Comparison of ENCODE assay signal across 8 mouse cellular contexts in genomic region chr5:33228428-33228827, GRCm38 (mm10). TPM values are rescaled to one million over a fixed set of nuclear protein-coding genes. Genes with fewer than 3 reads are reported as not detected.
DNase-seq lines count a peak whose midpoint lies in the region; ATAC-seq and TF ChIP-seq lines count a peak whose summit lies in the region.

No protein-coding gene starts in this region.

- ATAC-seq in forebrain, postnatal 0 days, result peak; percentile 27; the same call in 1 of the 2 replicates
- ATAC-seq in forebrain, embryonic 16.5 days, result no peak
- ATAC-seq in G1E (ENCODE audit: extremely low read depth, insufficient number of reproducible peaks, low FRiP score, poor library complexity, severe bottlenecking), result no peak
- no peak for ATAC-seq in intestine, embryonic 14.5 days (replicated peaks; ENCODE audit: low FRiP score, low TSS enrichment, low read depth)

- H3K36me3 ChIP-seq in forebrain, postnatal 0 days (ENCODE audit: insufficient read depth), result no peaks in the 10 kb centered on the region
- no peaks in the 10 kb centered on the region for H3K36me3 ChIP-seq in forebrain, embryonic 16.5 days (ENCODE audit: control insufficient read depth, insufficient read depth)
- no peaks in the 10 kb centered on the region for H3K36me3 ChIP-seq in G1E (replicated peaks)
- no peaks in the 10 kb centered on the region for H3K36me3 ChIP-seq in intestine, embryonic 14.5 days (ENCODE audit: control insufficient read depth, insufficient read depth, low read length)
- H3K36me3 ChIP-seq in forebrain, embryonic 10.5 days (replicated peaks), result no peaks in the 10 kb centered on the region

- DNase-seq in forebrain, postnatal 0 days, result no peak
- DNase-seq in G1E (ENCODE audit: low spot score), result no peak
- peak; percentile 62 to 78 for DNase-seq in frontal cortex, postnatal 36 days (ENCODE audit: low spot score in 2 of 2)
- no peak for DNase-seq in intestine, embryonic 14.5 days (ENCODE audit: low spot score)
- peak; percentile 19 for DNase-seq in lung, postnatal 36 days
- no peak for DNase-seq in c-Kit-positive CD71-positive TER-119-positive erythroid progenitor cells, embryonic 14.5 days (ENCODE audit: low spot score)
- no peak for DNase-seq in forebrain, embryonic 10.5 days (ENCODE audit: extremely low spot score, low spot score)

- no peak overlapping the region for H3K9ac ChIP-seq in forebrain, postnatal 0 days
- no peak overlapping the region for H3K9ac ChIP-seq in forebrain, embryonic 16.5 days (replicated peaks; ENCODE audit: low read depth, low read length)
- H3K9ac ChIP-seq in intestine, embryonic 14.5 days (ENCODE audit: low read length), result no peak overlapping the region

- no peak overlapping the region for H3K4me3 ChIP-seq in forebrain, postnatal 0 days (ENCODE audit: low read depth, low read length)
- no peak overlapping the region for H3K4me3 ChIP-seq in forebrain, embryonic 16.5 days (replicated peaks; ENCODE audit: low read length)
- H3K4me3 ChIP-seq in G1E (ENCODE audit: low read depth, low read length), result 0 out of 2 replicates have a peak overlapping the region, but pooled peaks have one; percentile 8
- no peak overlapping the region for H3K4me3 ChIP-seq in intestine, embryonic 14.5 days (ENCODE audit: low read depth, low read length)
- H3K4me3 ChIP-seq in forebrain, embryonic 10.5 days, result no peak overlapping the region

- peaks cover 4% of the 10 kb centered on the region; the same call in 1 of the 2 replicates for H3K4me1 ChIP-seq in forebrain, postnatal 0 days (ENCODE audit: insufficient read depth)
- H3K4me1 ChIP-seq in forebrain, embryonic 16.5 days (replicated peaks; ENCODE audit: control insufficient read depth, insufficient read depth, low read length), result peaks cover 2% of the 10 kb centered on the region; the same call in 1 of the 2 replicates
- peaks cover 25% of the 10 kb centered on the region for H3K4me1 ChIP-seq in G1E (ENCODE audit: insufficient read depth, low read depth, low read length)
- H3K4me1 ChIP-seq in intestine, embryonic 14.5 days (replicated peaks; ENCODE audit: control insufficient read depth, insufficient read depth, low read length), result peaks cover 27% of the 10 kb centered on the region
- H3K4me1 ChIP-seq in forebrain, embryonic 10.5 days, result peaks cover 15% of the 10 kb centered on the region

- H3K27ac ChIP-seq in forebrain, postnatal 0 days (ENCODE audit: low read depth, low read length), result no peak overlapping the region
- no peak overlapping the region for H3K27ac ChIP-seq in forebrain, embryonic 16.5 days (ENCODE audit: low read length)
- peak overlapping the region; percentile 71 for H3K27ac ChIP-seq in intestine, embryonic 14.5 days (ENCODE audit: low read depth)
- H3K27ac ChIP-seq in forebrain, embryonic 10.5 days, result no peak overlapping the region

- WGBS in forebrain, postnatal 0 days, result 55% methylated on average over 5 of the region's 5 CpGs
- 58% methylated on average over 5 of the region's 5 CpGs for WGBS in forebrain, embryonic 16.5 days
- 54% methylated on average over 5 of the region's 5 CpGs for WGBS in intestine, embryonic 14.5 days
- 70% methylated on average over 5 of the region's 5 CpGs for WGBS in forebrain, embryonic 10.5 days

- H3K4me2 ChIP-seq in forebrain, postnatal 0 days (ENCODE audit: low read depth), result no peak overlapping the region
- H3K4me2 ChIP-seq in forebrain, embryonic 16.5 days (ENCODE audit: low read length), result no peak overlapping the region
- no peak overlapping the region for H3K4me2 ChIP-seq in intestine, embryonic 14.5 days (ENCODE audit: low read length)

- H3K9me3 ChIP-seq in forebrain, postnatal 0 days (ENCODE audit: low read length), result no peaks in the 10 kb centered on the region
- no peaks in the 10 kb centered on the region for H3K9me3 ChIP-seq in forebrain, embryonic 16.5 days (ENCODE audit: control insufficient read depth, low read length)
- H3K9me3 ChIP-seq in G1E (replicated peaks), result no peaks in the 10 kb centered on the region
- H3K9me3 ChIP-seq in intestine, embryonic 14.5 days (ENCODE audit: control insufficient read depth, low read length), result no peaks in the 10 kb centered on the region
- no peaks in the 10 kb centered on the region for H3K9me3 ChIP-seq in forebrain, embryonic 10.5 days

- H3K27me3 ChIP-seq in forebrain, postnatal 0 days (ENCODE audit: insufficient read depth, low read length), result no peaks in the 10 kb centered on the region
- H3K27me3 ChIP-seq in forebrain, embryonic 16.5 days (replicated peaks; ENCODE audit: control insufficient read depth, insufficient read depth, low read length), result no peaks in the 10 kb centered on the region
- H3K27me3 ChIP-seq in G1E (ENCODE audit: insufficient read depth, low read length), result peaks cover 51% of the 10 kb centered on the region
- H3K27me3 ChIP-seq in intestine, embryonic 14.5 days (replicated peaks; ENCODE audit: control insufficient read depth, insufficient read depth, low read length), result no peaks in the 10 kb centered on the region
- no peaks in the 10 kb centered on the region for H3K27me3 ChIP-seq in forebrain, embryonic 10.5 days (ENCODE audit: poor library complexity, severe bottlenecking)

- no peak for TF ChIP-seq CTCF in forebrain, postnatal 0 days (IDR thresholded peaks at IDR 0.05; ENCODE audit: low read depth)
- TF ChIP-seq CTCF in G1E (IDR thresholded peaks at IDR 0.05; ENCODE audit: low read depth, low read length), result no peak

RNA-seq across cellular contexts. Expression of gene Spon2, which starts 10.2 kb away (rescaled TPM):
- total RNA-seq in forebrain, postnatal 0 days (2014; rRNA removed), result 4.3 and 5.1 TPM in 2 replicates
- polyA plus RNA-seq in forebrain, postnatal 0 days (2015; fragmentation: Nextera tagmentation; extraction: Ambion mirVana), result 2.3 and 2.5 TPM in 2 replicates
- polyA plus RNA-seq in forebrain, embryonic 16.5 days (2015; fragmentation: Nextera tagmentation; extraction: Ambion mirVana), result 3.7 and 5.0 TPM in 2 replicates
- not detected in 2 replicates for total RNA-seq in G1E (2014; fragmentation: Nextera tagmentation)
- 0.17 and 0.22 TPM in 2 replicates for total RNA-seq in G1E (2017)
- 0.03 and 0.04 TPM in 2 replicates for polyA plus RNA-seq in G1E (2012)
- polyA plus RNA-seq in intestine, embryonic 14.5 days (2014; fragmentation: Nextera tagmentation; extraction: Ambion mirVana), result 17.3 and 19.3 TPM in 2 replicates
- 2.6 and 3.6 TPM in 2 replicates for polyA plus RNA-seq in forebrain, embryonic 10.5 days (2016; fragmentation: Nextera tagmentation; extraction: Ambion mirVana)

RNA-seq across cellular contexts. Expression of gene Ctbp1, which starts 46.4 kb away (rescaled TPM):
- total RNA-seq in forebrain, postnatal 0 days (2014; rRNA removed), result 417 and 478 TPM in 2 replicates
- polyA plus RNA-seq in forebrain, postnatal 0 days (2015; fragmentation: Nextera tagmentation; extraction: Ambion mirVana), result 350 and 388 TPM in 2 replicates
- 496 and 540 TPM in 2 replicates for polyA plus RNA-seq in forebrain, embryonic 16.5 days (2015; fragmentation: Nextera tagmentation; extraction: Ambion mirVana)
- total RNA-seq in G1E (2014; fragmentation: Nextera tagmentation) (126 and 164 TPM in 2 replicates), G1E (2017) (144 and 146 TPM in 2 replicates)
- polyA plus RNA-seq in G1E (2012), result 256 and 297 TPM in 2 replicates
- polyA plus RNA-seq in intestine, embryonic 14.5 days (2014; fragmentation: Nextera tagmentation; extraction: Ambion mirVana), result 343 and 359 TPM in 2 replicates
- 454 and 466 TPM in 2 replicates for polyA plus RNA-seq in forebrain, embryonic 10.5 days (2016; fragmentation: Nextera tagmentation; extraction: Ambion mirVana)

Comparison
In these comparisons a context has a peak if more than half of its experiments do, and no peak if none do; other contexts are left out.
1. DNase-seq: peak in frontal cortex, postnatal 36 days (2 of 2) and lung, postnatal 36 days (single experiment); none in forebrain, postnatal 0 days (single experiment), G1E (single experiment), intestine, embryonic 14.5 days (single experiment), c-Kit-positive CD71-positive TER-119-positive erythroid progenitor cells, embryonic 14.5 days (single experiment) and forebrain, embryonic 10.5 days (single experiment).